Mouse (Mus musculus): ENCODE data around the gene Ermap. TPM values are rescaled to one million over a fixed set of nuclear protein-coding genes. Genes with fewer than 3 reads are reported as not detected.
A peak's percentile ranks its signal among the peaks of the same experiment; 100 is the strongest.

Ermap gene
- polyA plus RNA-seq, 1 experiment from 2014 or later: 11.1 TPM

DNA sequence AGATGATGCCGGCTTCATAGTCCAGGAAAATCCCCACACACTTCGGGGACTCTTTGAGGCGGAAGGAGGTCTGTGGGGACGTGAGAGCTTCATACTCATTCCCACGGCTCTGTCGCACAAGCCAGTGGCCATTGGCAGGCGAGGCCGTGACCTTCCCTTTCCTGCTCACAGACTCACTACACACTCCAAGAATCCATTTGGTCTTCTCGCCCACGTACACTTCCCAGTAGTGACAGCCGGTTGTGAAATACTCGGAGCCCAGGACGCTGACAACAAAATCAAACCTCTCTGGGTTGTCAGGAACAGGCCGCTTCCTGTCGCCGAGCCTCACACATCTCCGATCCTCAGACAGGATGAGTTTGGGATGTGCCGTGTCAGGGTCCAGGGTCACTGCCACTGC, 11.5 kb downstream of the Ermap start:
- Histone ChIP-seq H3K9me3 (ENCODE audit: control insufficient read depth, low read length) (no peaks in the 10 kb centered on the region), H3K9ac (ENCODE audit: low read depth, low read length) (no peak overlapping the region), H3K4me3 (ENCODE audit: low read depth, low read length) (no peak overlapping the region), H3K27ac (ENCODE audit: low read depth, low read length) (no peak overlapping the region), H3K4me1 (replicated peaks; ENCODE audit: control insufficient read depth, insufficient read depth, low read length) (no peaks in the 10 kb centered on the region), H3K36me3 (ENCODE audit: control insufficient read depth, insufficient read depth, low read length) (0 out of 2 replicates have a peak, but pooled peaks cover 2% of the 10 kb centered on the region), H3K27me3 (ENCODE audit: control insufficient read depth, insufficient read depth, low read length) (no peaks in the 10 kb centered on the region), H3K4me2 (replicated peaks; ENCODE audit: low read depth, low read length) (no peak overlapping the region)
- DNase-seq (ENCODE audit: low spot score): no peak
- ATAC-seq (ENCODE audit: low FRiP score): no peak
- WGBS: 74% methylated on average over 18 of the region's 18 CpGs

DNA sequence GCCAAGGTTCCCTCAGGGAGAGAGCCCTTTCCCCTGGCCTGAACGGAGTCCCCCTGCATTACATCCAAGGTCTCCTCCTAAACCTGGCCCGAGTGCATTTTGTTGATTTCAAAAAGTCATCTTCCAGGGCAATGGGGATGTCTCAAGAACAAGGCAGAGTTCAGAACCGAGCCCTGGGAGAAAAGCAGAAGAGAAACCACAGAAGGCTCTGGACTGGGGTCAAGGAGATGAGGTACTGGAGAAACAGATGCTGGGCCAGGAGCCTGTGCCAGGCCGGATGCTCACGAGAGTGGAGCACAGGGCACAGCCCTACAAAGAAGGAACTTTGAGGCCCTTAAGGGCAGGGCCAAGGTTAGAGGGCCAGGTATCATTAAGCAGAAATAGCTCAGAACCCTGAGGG, 12.1 kb downstream of the Ermap start:
- no peak overlapping the region for H3K4me2 ChIP-seq (replicated peaks; ENCODE audit: low read depth, low read length)
- WGBS: 75% methylated on average over 5 of the region's 5 CpGs

DNA sequence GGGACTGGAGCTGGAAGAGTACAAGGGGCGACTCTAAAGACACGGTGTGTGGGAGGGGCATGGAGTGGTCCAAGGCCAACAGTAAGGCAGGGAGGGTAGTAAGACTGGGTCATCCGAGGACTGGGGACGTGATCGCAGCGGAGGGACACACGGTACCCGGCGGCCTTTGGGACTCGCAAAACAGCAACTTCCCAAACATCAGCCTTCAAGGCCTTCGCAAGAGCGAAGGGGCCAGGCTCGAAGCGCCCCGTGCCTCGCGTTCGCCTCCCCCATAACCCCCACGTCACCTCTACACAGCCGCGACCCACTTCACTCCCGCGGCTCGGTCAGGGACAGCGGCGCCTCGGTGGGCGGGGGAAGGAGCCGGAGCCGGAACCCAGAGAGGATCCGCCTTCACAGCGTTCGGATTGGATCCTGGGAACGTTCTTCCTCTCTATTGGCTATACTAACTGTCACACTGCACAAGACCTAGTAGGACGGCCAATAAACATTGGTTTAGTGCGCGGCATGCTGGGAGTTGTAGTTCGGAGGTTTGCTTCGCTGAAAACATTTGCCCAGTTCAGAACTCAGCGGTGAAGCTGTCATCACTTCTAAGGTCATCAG, 15.9 kb downstream of the Ermap start, which contains the start of gene Zfp691:
Gene Zfp691, minus strand, starts transcription at position 345 of the 603 bp plus-strand sequence.
- H3K36me3 ChIP-seq (ENCODE audit: control insufficient read depth, insufficient read depth, low read length): peaks cover 6% of the 10 kb centered on the region; the same call in 1 of the 2 replicates
- H3K9ac ChIP-seq (ENCODE audit: low read depth, low read length): peak within 1 kb of the TSS; percentile 83
- peak; percentile 94 for DNase-seq (ENCODE audit: low spot score)
- peak within 1 kb of the TSS; percentile 1; the same call in 1 of the 2 replicates for H3K27ac ChIP-seq (ENCODE audit: low read depth, low read length)
- peak within 1 kb of the TSS; percentile 60 for H3K4me2 ChIP-seq (replicated peaks; ENCODE audit: low read depth, low read length)
- WGBS: under 1% methylated on average over 40 of the region's 40 CpGs
- peak; percentile 100 for ATAC-seq (ENCODE audit: low FRiP score)
- peak within 1 kb of the TSS; percentile 63 for H3K4me3 ChIP-seq (ENCODE audit: low read depth, low read length)
- H3K27me3 ChIP-seq (ENCODE audit: control insufficient read depth, insufficient read depth, low read length): no peaks in the 10 kb centered on the region
- no peaks in the 10 kb centered on the region; the same call in 1 of the 2 replicates for H3K4me1 ChIP-seq (replicated peaks; ENCODE audit: control insufficient read depth, insufficient read depth, low read length)
- no peaks in the 10 kb centered on the region for H3K9me3 ChIP-seq (ENCODE audit: control insufficient read depth, low read length)

More for the DNA sequence above, 12.1 kb downstream of the Ermap start:
- ATAC-seq (ENCODE audit: low FRiP score) (no peak), DNase-seq (ENCODE audit: low spot score) (no peak)
- Histone ChIP-seq H3K36me3 (ENCODE audit: control insufficient read depth, insufficient read depth, low read length) (0 out of 2 replicates have a peak, but pooled peaks cover 1% of the 10 kb centered on the region), H3K4me3 (ENCODE audit: low read depth, low read length) (no peak overlapping the region), H3K9me3 (ENCODE audit: control insufficient read depth, low read length) (no peaks in the 10 kb centered on the region), H3K4me1 (replicated peaks; ENCODE audit: control insufficient read depth, insufficient read depth, low read length) (no peaks in the 10 kb centered on the region; the same call in 1 of the 2 replicates), H3K27ac (ENCODE audit: low read depth, low read length) (no peak overlapping the region), H3K9ac (ENCODE audit: low read depth, low read length) (no peak overlapping the region), H3K27me3 (ENCODE audit: control insufficient read depth, insufficient read depth, low read length) (no peaks in the 10 kb centered on the region)

DNA sequence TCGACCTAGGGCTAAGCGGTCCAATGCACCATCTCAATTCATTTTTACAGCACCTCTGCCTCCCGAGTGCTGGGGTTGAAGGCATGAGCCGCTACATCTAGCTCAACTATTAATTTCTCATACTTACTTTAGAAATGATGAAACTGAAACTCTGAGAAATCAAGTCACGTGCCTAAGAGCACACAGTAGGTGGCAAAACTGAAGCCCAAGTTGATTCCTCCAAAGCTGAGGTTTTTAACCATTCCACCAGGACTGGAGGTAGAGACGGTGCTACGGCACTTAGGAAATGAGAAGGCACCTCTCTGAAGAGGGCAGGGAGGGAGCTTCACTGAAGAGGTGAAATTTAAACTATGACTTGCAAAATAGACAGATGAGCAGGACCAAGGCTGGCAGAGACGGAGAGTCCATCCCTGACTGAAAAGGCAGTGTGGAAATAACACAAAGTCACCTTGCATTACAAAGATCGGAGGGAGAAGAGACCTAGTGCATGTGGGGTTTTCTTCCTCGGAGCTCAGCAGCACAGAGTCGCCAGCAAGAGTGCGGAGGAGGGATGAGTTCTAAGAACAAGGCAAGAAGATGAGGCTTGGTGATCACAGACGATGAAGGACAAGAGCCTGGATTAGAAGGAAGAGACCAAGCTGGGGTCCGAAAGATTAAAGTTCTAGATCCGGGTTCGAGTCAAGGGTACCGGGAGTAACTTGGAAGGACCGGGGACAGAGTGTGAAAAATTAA, 16.7 kb downstream of the Ermap start:
- no peaks in the 10 kb centered on the region for H3K27me3 ChIP-seq (ENCODE audit: control insufficient read depth, insufficient read depth, low read length)
- H3K9me3 ChIP-seq (ENCODE audit: control insufficient read depth, low read length): no peaks in the 10 kb centered on the region
- 45% methylated on average over 18 of the region's 18 CpGs for WGBS
- H3K36me3 ChIP-seq (ENCODE audit: control insufficient read depth, insufficient read depth, low read length): peaks cover 6% of the 10 kb centered on the region; the same call in 1 of the 2 replicates
- ATAC-seq (ENCODE audit: low FRiP score): no peak
- H3K4me3 ChIP-seq (ENCODE audit: low read depth, low read length): peak overlapping the region; percentile 63
- H3K27ac ChIP-seq (ENCODE audit: low read depth, low read length): no peak overlapping the region
- H3K4me1 ChIP-seq (replicated peaks; ENCODE audit: control insufficient read depth, insufficient read depth, low read length): no peaks in the 10 kb centered on the region; the same call in 1 of the 2 replicates
- no peak for DNase-seq (ENCODE audit: low spot score)
- H3K9ac ChIP-seq (ENCODE audit: low read depth, low read length): peak overlapping the region; percentile 83
- H3K4me2 ChIP-seq (replicated peaks; ENCODE audit: low read depth, low read length): peak overlapping the region; percentile 60

DNA sequence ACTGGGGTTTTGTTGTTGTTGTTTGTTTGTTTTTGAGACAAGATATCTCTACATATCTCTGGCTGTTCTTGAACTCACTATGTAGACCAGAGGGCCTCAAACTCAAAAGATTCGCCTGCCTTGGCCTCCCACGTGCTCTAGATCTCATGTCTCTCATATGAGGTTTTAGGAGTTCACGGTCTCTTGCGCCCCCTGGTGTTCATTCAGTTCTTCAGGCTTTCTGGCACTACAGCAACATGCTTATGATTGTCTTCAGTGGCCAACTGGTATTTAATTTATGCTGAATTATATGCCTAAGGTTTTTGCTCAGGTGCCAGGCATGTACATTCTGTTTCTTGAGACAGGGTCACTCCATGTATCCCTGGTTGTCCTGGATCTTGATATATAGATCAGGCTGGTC, 22.1 kb downstream of the Ermap start:
- WGBS: 7% methylated on average over 4 of the region's 4 CpGs
- no peaks in the 10 kb centered on the region for H3K9me3 ChIP-seq (ENCODE audit: control insufficient read depth, low read length)
- H3K4me3 ChIP-seq (ENCODE audit: low read depth, low read length): no peak overlapping the region
- no peak overlapping the region for H3K9ac ChIP-seq (ENCODE audit: low read depth, low read length)
- DNase-seq (ENCODE audit: low spot score) (peak; percentile 90), ATAC-seq (ENCODE audit: low FRiP score) (peak; percentile 54; the same call in 1 of the 2 replicates)
- H3K4me2 ChIP-seq (replicated peaks; ENCODE audit: low read depth, low read length): no peak overlapping the region
- H3K36me3 ChIP-seq (ENCODE audit: control insufficient read depth, insufficient read depth, low read length): peaks cover 6% of the 10 kb centered on the region; the same call in 1 of the 2 replicates
- no peak overlapping the region for H3K27ac ChIP-seq (ENCODE audit: low read depth, low read length)
- H3K4me1 ChIP-seq (replicated peaks; ENCODE audit: control insufficient read depth, insufficient read depth, low read length): no peaks in the 10 kb centered on the region
- H3K27me3 ChIP-seq (ENCODE audit: control insufficient read depth, insufficient read depth, low read length): no peaks in the 10 kb centered on the region

DNA sequence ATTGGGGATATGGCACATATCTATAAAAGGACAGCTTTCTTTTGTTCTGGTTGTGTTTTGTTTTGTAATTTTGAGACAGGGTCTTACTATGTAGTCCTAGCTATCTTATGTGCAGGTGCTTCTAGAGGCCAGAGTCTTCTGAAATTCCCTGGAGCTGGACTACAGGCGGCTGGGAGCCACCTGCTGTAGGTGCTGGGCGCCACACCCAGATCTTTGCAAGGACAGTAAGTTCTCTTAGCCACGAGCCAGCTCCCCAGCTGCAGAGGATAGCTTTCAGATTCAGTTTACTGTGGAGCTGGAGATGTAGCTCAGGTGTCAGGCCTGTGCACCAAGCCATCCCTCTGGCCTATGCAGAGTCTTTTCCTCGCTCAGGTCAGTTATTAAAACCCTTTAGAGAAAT, 22.7 kb downstream of the Ermap start:
- no peak overlapping the region for H3K9ac ChIP-seq (ENCODE audit: low read depth, low read length)
- H3K27me3 ChIP-seq (ENCODE audit: control insufficient read depth, insufficient read depth, low read length): no peaks in the 10 kb centered on the region
- no peaks in the 10 kb centered on the region for H3K9me3 ChIP-seq (ENCODE audit: control insufficient read depth, low read length)
- no peak overlapping the region for H3K4me2 ChIP-seq (replicated peaks; ENCODE audit: low read depth, low read length)
- 91% methylated on average over 4 of the region's 4 CpGs for WGBS
- no peak overlapping the region for H3K27ac ChIP-seq (ENCODE audit: low read depth, low read length)
- DNase-seq (ENCODE audit: low spot score) (no peak), ATAC-seq (ENCODE audit: low FRiP score) (no peak)
- H3K4me1 ChIP-seq (replicated peaks; ENCODE audit: control insufficient read depth, insufficient read depth, low read length): no peaks in the 10 kb centered on the region
- peaks cover 6% of the 10 kb centered on the region; the same call in 1 of the 2 replicates for H3K36me3 ChIP-seq (ENCODE audit: control insufficient read depth, insufficient read depth, low read length)
- H3K4me3 ChIP-seq (ENCODE audit: low read depth, low read length): no peak overlapping the region

DNA sequence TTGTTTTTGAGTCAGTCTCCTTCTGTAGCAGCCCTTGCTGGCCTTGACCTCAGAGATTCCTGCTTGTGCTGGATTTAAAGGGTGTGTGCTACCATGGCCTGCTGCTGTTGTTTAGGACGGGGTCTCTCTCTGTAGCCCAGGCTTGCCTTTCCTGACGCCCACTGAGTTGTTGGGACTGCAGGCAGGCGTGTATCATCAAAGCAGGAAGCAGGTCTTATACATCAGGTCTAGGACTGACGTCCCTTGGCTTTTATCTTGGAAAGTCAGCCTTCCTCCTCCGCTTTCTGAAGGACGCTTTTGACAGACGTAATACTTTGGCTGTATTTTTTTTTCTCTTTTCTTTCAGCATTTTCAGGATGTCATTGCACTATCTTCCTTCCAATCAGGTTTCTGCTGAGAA, 23.9 kb downstream of the Ermap start:
- no peak overlapping the region for H3K9ac ChIP-seq (ENCODE audit: low read depth, low read length)
- no peaks in the 10 kb centered on the region for H3K27me3 ChIP-seq (ENCODE audit: control insufficient read depth, insufficient read depth, low read length)
- H3K27ac ChIP-seq (ENCODE audit: low read depth, low read length): no peak overlapping the region
- DNase-seq (ENCODE audit: low spot score): no peak
- H3K4me3 ChIP-seq (ENCODE audit: low read depth, low read length): no peak overlapping the region
- peaks cover 5% of the 10 kb centered on the region; the same call in 1 of the 2 replicates for H3K36me3 ChIP-seq (ENCODE audit: control insufficient read depth, insufficient read depth, low read length)
- WGBS: 81% methylated on average over 7 of the region's 7 CpGs
- H3K9me3 ChIP-seq (ENCODE audit: control insufficient read depth, low read length): no peaks in the 10 kb centered on the region
- ATAC-seq (ENCODE audit: low FRiP score): no peak
- no peaks in the 10 kb centered on the region for H3K4me1 ChIP-seq (replicated peaks; ENCODE audit: control insufficient read depth, insufficient read depth, low read length)
- H3K4me2 ChIP-seq (replicated peaks; ENCODE audit: low read depth, low read length): no peak overlapping the region

DNA sequence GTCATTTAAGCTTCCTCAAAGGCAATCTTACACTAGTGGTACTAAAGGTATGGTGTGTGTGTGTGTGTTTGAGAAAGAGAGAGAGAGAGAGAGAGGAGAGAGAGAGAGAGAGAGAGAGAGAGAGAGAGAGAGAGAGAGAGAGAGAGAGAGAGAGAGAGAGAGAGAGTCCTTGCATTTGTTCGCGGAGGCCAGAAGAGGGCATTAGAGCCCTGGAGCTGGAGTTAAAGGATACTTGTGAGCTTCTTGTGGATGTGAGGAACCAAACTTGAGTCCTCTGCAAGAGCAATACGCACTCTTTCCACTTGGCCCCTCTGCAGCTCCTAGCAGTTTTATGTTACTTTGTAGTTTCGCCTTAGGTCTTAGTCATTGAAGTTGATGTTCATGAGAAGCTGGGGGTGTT, 26.8 kb downstream of the Ermap start:
- H3K4me3 ChIP-seq (ENCODE audit: low read depth, low read length): no peak overlapping the region
- H3K27ac ChIP-seq (ENCODE audit: low read depth, low read length): no peak overlapping the region
- H3K9ac ChIP-seq (ENCODE audit: low read depth, low read length): no peak overlapping the region
- H3K4me2 ChIP-seq (replicated peaks; ENCODE audit: low read depth, low read length): no peak overlapping the region
- WGBS: 69% methylated on average over 4 of the region's 4 CpGs
- no peaks in the 10 kb centered on the region for H3K27me3 ChIP-seq (ENCODE audit: control insufficient read depth, insufficient read depth, low read length)
- no peaks in the 10 kb centered on the region for H3K36me3 ChIP-seq (ENCODE audit: control insufficient read depth, insufficient read depth, low read length)
- no peaks in the 10 kb centered on the region for H3K9me3 ChIP-seq (ENCODE audit: control insufficient read depth, low read length)
- no peaks in the 10 kb centered on the region for H3K4me1 ChIP-seq (replicated peaks; ENCODE audit: control insufficient read depth, insufficient read depth, low read length)
- DNase-seq (ENCODE audit: low spot score) (no peak), ATAC-seq (ENCODE audit: low FRiP score) (no peak)

Data from hindbrain, embryonic 11.5 days (tissue).